Mouse (Mus musculus): Measurements from ENCODE around the gene Slc25a13.

Slc25a13 gene

GRCm38 (mm10) chr6:6216507-6217285 is at the start of gene Slc25a13:
TSS of gene Slc25a13 (minus strand) at chr6:6217173.
- CTCF ChIA-PET = no interaction called here

GRCm38 (mm10) chr6:6265761-6266160 is 48.8 kb upstream of the Slc25a13 start:
- CTCF ChIA-PET = no interaction called here

GRCm38 (mm10) chr6:6263293-6263911 is 46.4 kb upstream of the Slc25a13 start:
- CTCF ChIA-PET = no interaction called here

GRCm38 (mm10) chr6:6260917-6261316 is 43.9 kb upstream of the Slc25a13 start:
- CTCF ChIA-PET = no interaction called here

GRCm38 (mm10) chr6:6248500-6248899 is 31.5 kb upstream of the Slc25a13 start:
- CTCF ChIA-PET = no interaction called here

GRCm38 (mm10) chr6:6243828-6244227 is 26.9 kb upstream of the Slc25a13 start:
- CTCF ChIA-PET = no interaction called here

- CTCF ChIA-PET = no interaction called here
These were observed 25.1 kb upstream of the Slc25a13 start for GRCm38 (mm10) chr6:6242114-6242513.

- CTCF ChIA-PET = no interaction called here
These were observed 19.9 kb upstream of the Slc25a13 start for GRCm38 (mm10) chr6:6236788-6237298.

GRCm38 (mm10) chr6:6230262-6230661 is 13.3 kb upstream of the Slc25a13 start:
- CTCF ChIA-PET = no interaction called here

GRCm38 (mm10) chr6:6222721-6223120 is 5.7 kb upstream of the Slc25a13 start:
- CTCF ChIA-PET = no interaction called here

GRCm38 (mm10) chr6:6220574-6220973 is 3.6 kb upstream of the Slc25a13 start:
- CTCF ChIA-PET = no interaction called here

- CTCF ChIA-PET = no interaction called here
These were observed 2.8 kb upstream of the Slc25a13 start for GRCm38 (mm10) chr6:6219661-6220370.

- CTCF ChIA-PET = no interaction called here
These were observed 283 bp upstream of the Slc25a13 start for GRCm38 (mm10) chr6:6217286-6217625.

GRCm38 (mm10) chr6:6216120-6216506 is 860 bp downstream of the Slc25a13 start:
- CTCF ChIA-PET = no interaction called here

- CTCF ChIA-PET = no interaction called here
These were observed 4.3 kb downstream of the Slc25a13 start for GRCm38 (mm10) chr6:6212360-6213310.

- CTCF ChIA-PET = no interaction called here
These were observed 5.0 kb downstream of the Slc25a13 start for GRCm38 (mm10) chr6:6211958-6212357.

- CTCF ChIA-PET = interaction anchor here (0.6 kb wide), 1 partner anchor 649 kb away, joined by 7 read pairs; no protein-coding TSS in a partner anchor
These were observed 6.3 kb downstream of the Slc25a13 start for GRCm38 (mm10) chr6:6210637-6211036.

GRCm38 (mm10) chr6:6208351-6209059 is 8.5 kb downstream of the Slc25a13 start:
- CTCF ChIA-PET = interaction anchor here (0.6 kb wide), 1 partner anchor 1262 kb away, joined by 3 read pairs; no protein-coding TSS in a partner anchor

- CTCF ChIA-PET = no interaction called here
These were observed 9.1 kb downstream of the Slc25a13 start for GRCm38 (mm10) chr6:6207836-6208235.

GRCm38 (mm10) chr6:6207395-6207794 is 9.6 kb downstream of the Slc25a13 start:
- CTCF ChIA-PET = no interaction called here

- CTCF ChIA-PET = no interaction called here
These were observed 11.3 kb downstream of the Slc25a13 start for GRCm38 (mm10) chr6:6205599-6206165.
